Mouse (Mus musculus): ENCODE measurements around the gene Scgb2b21.
"Not testable (repeated sequence)": the region's sequence is repeated elsewhere in the genome, so short reads cannot be mapped to it uniquely, and the experiment has no call there.

The Scgb2b21 gene

GRCm38 (mm10) chr7:33520358-33520757, at the start of gene Scgb2b21:
Gene Scgb2b21, minus strand, starts transcription at chr7:33520458.
- DNase-seq (ENCODE audit: low spot score in 2 of 2) = no peak

DNA sequence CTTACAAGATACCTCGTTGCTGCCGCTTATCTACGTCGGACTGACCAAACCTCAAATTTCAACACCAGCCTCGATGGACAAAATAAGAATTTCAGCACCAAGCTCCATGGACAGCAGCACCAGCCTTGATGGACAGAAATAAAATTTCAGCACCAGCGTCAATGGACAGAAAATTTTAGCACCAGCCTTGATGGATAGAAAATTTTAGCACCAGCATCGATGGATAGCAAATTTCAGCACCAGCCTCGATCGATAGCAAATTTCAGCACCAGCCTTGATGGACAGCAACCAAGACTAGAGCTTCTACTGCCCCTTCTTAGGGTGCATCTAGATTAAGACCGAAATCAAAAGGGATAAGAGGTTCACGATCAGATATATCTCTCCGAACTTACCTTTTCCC, 23.2 kb upstream of the Scgb2b21 start:
- DNase-seq (ENCODE audit: low spot score in 2 of 2) = not testable (repeated sequence)

All from frontal cortex, postnatal 36 days (tissue).